Mouse (Mus musculus) monocyte, adult 2 months (primary cell): Measurements from ENCODE around the gene Cel.

ENCODE experiments used
- DNase-seq, 2 experiments: peaks; one replicate each; pipeline ENCODE4 v3.0.0; 2022; ENCODE audit warnings: low spot score in 2 of 2, low read depth in 1 of 2

The Cel gene

DNA sequence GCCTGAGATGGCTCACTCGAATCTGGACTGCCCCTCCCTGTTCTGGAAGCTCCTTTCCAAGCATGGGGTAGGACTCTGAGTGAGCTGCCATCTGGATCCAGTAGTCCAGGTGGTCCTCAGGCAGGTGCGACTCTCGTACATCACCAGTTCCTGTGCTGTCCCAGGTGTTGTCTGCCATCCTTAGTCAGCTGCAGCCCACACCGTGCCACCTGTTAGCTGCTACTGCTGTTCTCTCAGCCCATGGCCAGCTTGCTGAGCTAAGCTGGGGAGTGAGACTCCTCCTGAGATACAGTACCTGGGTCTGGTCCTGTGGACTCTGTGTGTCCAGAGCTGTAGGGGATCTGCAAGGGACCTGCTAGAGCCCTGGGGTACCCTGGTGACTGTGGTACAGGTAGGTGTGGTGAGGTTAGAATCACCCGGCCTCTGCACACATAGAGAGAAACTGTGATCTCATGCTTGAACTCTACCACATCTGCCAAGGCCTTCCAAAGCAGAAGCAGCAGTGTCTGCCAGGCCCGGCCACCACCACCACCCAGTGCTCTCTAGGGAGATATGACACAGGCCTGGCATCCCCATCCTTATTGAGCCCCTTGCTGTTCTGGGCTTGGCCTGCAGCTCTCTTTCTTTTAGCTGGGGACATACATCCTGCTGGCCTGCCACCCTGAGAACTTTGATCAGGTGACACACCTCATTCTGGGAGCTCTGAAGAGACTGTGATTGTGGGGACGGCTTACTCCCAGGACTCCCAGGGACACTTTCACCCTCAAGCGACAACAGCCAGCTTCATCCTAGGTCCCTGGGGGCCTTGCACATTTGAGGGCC, 25.0 kb downstream of the Cel start:
- DNase-seq = no peak

DNA sequence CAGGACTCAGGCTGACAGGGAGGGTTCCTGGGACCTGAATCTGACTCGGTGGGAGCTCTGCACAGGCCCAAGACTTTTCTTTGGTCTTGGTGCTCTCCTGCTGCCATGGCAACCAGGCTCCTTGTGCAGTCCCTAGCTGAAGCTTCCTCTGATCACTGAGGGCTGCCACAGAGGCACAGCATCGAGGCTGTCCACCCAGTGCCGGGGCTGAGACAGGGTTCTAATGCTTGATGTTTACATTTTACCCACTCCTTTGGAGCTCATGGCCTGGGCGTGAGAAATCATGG, 25.6 kb downstream of the Cel start:
- DNase-seq = no peak

DNA sequence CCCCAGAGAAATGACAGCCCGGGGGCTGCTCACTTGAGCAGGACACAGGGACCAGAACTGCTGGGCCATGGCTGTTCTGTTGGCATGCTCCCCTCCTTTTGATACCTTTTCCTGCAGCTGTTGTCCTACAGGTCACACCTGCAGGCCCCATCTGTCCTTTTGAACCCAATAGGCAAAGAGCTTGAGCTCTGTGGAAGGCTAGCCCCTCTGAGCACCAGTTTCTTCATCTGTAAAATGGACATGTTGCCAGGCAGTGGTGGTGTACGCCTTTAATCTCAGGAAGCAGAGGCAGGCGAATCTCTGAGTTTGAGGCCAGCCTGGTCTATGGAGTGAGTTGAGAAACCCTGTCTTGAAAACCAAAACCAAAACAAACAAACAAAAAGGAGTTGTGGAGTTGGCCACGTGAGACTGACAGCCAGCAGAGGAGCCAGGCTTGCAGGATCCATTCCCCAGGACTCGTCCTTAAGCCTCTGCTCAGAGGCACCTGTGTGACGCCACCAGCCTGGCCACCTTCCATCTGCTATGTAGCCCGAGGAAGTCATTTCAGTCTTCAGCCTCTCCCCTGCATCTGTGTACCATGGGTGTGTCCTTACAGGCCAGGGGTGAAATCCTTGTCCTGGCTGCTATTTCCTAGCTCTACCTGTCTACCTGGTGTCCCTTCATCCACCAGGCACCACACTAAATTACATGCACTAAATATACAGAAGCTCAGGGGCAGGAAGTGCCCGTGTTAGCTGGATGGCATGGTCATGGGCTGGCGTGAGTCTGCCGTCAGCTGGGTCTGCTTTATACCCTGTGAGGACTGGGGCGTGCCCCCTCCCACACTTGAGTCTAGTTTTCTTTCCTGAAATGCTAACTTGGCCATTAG, 26.2 kb downstream of the Cel start:
- DNase-seq = no peak

DNA sequence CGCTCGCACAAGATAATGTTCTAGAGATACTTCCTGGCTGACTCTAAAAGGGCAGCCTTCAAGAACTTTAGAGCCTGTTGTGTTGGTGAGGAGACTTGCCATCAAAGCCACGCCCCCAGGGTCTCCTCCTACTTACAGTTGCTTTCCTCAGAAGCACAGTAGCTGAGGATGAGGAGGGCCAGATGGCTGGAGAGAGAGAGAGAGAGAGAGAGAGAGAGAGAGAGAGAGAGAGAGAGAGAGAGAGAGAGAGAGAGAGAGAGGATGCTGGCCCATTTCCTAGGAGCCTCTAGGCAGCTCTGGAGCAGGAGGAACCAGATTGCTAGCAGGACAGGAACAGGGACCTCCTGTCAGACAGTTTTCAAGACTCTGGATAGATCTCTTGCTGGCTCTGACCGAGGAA, 27.0 kb downstream of the Cel start:
- DNase-seq = no peak

DNA sequence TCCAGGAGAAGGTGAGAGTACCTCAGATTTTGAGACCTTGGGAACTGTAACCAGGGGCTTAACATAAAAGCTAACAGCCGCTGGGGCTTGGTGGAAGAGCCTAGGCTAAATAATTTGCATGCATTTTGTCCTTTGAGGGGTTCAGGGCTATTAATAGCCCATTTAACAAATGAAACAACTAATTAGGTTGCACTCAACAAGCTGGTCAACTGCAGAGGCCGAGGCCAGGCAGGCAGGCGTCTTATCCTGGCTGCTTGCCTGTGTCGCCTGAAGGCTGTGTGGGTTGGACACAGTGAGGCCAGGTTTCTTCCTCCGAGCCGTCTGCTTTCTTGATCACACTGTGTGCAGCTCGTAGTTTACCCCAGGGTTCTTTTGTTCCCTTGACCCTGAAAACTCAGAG, 27.6 kb downstream of the Cel start:
- DNase-seq = no peak

DNA sequence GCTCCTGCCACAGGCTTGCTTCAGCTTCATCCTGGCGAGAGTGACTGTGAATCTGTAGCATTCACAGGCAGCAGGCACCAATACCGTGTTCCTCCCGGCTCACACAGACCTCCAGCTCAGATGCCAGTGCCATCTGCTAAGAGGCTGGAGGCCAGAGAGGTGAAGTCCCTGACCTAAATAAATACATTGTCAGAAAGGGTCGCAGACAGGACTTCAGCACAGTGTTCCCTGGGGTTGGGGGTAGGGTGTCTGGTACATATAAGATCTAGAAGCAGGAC, 28.0 kb downstream of the Cel start:
- no peak for DNase-seq

DNA sequence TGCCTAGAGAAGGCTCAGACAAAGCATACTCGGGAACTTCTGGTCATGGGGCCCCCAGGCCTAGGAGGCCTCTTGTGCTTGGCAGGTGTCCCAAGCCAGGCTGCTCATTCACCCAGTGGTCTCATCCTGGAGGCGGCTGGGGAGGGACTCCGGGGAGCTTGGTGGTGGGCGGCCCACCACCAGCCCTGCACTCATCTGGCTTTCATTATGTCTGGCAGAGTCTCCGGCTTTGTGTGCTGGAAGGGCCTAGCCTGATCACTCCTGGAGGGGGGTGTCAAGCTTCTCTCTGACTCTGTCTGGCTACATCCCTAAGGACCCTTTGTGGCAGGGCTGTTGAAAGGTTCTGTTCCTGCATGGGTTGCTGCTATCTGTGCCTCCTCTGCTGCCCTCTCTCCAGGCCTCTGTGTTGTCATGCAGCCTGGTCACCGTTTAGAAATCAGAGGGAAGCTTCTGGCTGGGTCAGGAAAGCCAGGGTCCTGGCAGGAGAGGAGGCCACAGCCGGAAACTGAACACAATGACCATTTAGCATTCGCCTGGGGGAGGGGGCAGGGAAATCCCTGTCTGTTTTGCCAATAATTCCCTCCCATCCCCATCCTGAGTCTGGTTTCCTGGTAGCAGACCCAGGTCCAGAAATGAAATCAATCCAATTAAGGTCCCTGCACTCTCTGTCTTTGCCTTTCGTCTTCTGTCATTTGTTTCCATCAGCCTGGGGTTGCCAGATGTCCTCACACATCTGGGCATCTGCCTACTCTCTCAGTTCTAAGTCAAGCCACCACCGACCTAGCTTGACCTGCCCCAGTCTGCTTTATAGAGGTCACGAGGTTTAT, 28.6 kb downstream of the Cel start:
- DNase-seq = no peak

DNA sequence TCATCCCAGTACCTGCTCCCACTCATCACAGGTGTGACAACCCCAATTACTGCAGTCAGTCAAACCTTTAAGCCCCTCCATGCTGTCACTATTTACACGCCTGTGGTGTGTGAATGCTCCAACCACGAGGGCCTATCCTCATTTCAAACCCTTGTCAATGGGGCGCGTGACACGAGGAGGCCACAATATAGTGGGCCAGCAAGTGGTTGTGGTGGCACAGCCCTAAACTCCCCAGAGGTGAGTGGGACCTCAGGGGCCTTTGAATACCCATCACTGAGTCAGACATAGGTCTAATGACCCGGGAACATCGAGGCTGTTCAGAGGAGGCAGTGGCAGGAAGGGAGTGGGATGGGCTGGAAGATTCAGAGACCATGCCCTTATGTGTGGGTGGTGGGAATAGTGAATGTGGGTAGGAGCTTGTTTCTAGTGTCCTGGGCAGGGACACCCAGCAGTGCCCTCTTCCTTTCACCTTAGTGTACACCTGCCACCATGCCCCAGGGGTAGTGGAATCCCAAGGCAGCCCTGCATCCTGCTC, 29.2 kb downstream of the Cel start:
- no peak for DNase-seq

DNA sequence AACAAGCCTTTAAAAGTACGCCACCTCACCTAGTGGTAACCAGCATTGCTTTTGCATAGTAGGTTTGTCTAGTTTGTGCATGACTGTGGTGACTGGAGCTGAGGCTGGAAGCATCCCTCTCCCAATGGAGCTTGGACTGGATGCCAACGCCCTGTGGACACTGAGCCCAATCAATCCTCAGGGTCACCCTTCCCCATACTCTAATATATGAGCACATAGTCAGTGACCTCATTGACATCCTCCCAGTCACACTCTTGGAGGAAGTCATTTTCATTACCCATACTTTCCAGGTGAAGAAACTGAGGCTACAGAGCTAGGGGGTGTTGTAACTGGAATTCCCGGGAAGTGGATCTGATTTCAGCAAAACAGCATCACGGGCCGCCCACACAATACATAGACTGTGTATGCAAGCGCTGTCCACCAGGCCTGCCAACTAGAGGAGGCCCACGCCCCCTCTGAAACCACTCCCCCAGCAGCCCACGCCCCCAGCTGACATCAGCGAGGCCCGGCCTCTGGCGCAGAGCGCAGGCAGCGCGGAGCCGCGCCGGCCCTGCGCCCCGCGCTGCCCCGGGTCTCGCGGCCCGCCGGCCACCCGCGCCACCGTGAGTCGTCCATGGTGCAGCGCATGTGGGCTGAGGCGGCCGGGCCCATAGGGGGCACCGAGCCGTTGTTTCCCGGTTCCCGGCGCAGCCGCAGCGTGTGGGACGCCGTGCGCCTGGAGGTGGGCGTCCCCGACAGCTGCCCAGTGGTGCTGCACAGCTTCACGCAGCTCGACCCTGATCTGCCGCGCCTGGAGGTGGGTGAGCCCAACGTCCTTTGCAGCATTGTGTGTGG, 30.0 kb downstream of the Cel start:
- DNase-seq = peak; percentile 64 to 81

DNA sequence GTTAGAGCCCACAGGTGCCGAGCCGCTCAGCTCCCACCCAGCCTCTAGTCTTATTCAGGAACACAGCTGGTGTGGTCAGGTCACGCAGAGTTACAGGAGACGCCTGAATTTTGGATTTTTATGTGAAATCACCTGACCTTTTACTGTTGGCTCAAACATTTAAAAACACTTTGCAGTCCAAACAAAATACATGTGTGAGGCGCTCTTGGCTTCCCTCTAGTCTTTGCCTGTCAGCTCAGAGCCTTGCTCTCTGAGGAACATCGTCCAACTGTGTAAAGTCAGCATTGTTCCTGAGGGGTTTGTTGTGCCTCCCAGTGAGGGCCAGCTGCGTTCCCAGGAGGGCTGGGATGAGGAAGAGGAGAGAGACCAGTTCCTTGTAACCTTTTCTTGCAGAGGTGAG, 32.9 kb downstream of the Cel start:
- no peak for DNase-seq

DNA sequence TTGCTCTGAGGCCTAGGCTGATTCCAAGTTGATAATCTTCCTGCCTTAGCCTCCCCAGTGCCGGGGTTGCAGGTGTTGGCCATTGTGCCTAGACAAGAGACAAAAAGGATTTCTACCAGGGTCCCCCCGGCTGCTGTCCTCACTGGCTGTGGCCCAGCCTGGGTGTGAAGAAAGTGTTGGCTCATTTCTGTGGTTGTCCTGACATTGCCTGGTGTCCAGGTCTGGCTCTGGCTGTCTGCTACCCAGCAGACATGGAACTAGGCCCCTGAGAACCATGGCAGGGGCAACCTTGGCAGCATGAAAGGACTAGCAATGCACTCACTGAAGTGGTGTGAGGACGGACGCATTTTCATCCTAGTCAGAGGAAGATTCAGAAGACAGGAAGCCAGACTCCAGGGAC, 33.3 kb downstream of the Cel start:
- no peak for DNase-seq

DNA sequence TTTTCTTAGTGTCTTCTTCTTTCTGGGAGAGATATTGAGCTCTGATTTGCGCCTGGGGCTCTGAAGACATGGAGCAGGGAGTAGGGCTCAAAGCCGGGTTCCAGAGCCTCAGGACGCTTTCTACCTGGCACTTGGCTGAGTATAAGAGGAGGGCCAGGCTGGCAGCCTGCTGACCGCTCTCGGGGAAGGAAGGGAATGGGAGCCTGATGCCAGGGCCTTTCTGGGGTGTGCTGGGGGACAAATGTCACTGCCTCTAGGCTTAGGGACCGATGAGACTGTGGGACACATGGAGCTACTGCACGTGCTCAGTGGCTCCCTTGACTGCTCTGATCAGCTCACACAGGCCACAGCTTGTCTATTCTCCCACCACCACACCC, 34.9 kb downstream of the Cel start:
- DNase-seq = no peak

DNA sequence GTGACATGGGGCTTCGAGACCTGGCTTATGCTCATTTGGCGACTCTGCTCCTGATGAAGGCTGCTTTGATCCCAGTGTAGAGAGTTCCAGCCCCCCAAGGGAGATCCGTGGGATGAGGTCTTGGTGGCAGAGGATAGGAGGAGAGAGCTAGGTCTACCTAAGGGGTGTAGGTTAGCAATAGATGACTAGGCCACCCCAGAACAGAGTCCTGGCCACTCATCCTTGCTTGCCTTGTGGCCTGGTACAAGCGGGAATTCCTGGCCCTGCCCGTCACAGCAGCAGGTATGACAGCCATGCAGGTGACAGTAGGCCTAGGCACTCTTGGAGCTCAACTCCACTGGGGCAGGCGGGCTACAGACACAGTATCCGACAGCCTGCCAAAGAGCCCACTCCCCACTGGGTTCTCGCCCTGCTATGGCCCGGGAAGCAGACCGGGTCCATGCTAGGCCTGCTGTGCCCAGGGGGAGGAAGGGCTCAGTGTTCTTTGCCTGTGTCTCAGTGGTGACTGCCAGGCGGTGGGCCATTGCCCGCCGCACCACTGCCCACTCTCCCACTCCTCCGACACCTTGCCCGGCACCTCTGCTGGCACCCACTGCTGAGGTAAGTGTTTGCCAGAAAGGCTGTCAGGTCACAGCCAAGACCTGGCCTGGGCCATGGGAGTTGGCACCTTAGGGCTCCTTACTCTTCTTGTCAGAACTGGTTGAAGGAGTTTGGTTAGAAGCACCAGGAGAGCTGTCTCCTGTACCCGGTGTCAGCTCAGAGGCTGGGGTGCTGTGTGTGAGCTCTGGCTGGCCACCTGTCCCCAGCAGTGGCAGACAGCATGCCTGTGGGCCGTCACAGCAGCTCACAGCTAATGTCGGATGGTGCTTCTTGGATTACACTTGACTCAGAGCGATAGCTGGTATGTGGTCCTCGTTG, 35.5 kb downstream of the Cel start:
- DNase-seq = no peak

DNA sequence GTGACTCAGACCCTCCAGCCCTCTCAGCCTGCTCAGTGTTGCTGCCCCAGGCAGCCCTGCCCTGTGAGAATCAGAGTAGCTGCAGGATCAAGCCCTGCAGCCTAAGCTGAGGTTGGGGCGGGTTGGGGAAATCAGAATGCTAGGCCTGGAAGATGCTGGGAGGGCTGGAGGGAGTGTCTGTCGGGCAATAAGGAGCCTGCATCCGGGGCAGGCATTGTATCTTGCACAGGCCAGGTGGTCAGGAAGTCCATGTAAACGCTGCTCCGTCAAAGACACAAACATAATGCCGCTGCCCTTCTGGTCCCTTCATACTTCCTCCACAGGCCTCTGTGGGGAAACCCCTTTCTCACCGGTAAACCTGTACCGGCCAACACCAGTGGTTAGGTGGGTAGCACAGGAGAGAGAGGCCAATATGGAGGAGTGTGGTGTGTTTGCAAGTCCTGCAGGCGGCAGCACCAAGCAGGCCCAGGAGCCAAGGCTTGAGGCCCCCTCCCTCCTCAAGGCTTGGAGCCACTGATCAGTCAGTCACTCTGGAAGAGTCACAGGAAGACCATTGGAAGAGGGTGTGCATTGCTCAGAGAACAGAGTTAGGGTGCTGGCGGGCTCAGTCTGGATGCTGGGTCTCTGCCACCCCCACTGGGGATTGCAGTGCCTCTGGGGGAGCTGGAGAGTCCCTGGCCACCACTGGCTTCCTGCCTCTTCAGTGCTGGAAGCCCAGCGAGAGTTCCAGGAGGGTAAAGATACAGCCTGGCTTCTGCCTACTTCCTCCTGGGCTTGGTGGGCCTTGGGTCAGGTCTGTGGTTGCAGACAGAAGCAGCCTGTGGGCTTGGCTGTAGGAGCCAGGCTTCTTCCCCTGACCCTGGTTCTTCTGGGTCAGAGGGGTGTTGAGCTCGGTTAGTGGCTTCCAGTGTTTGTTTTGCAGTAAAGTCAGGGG, 37.0 kb downstream of the Cel start:
- no peak for DNase-seq

DNA sequence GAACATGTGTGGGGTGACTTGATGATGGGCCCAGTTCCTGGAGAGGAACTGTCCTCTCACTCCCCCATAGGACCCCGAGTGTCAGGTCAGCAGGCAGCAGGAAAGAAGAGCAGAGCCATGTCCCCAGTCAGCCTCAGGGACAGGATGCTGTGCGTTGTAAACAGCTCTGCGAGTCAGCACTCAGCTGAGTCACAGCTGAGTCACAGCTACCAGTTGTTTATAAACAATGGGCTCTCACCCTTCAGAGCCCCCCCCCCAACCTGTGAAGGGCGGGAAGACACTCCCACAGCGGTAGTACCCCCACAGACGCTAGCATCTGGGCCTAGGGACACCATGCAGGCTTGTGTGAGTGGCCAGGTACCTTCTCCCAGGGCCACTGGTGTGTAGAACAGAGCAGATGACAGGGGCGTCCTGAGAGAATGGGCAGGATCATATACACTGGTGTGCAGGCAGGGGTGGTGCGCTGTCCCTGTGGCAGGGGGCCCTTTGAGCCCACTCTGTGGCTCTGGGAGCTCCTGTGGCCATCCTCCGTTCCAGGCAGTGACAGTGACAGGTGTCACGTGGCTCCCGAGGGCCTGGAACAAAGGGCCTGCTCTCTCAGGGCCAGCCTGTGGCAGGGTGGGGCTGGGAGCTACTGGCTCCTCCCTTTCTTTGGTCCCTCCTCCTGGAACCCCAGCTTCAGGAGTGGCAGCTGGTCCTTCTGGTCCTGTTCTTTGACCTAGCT, 37.8 kb downstream of the Cel start:
- no peak for DNase-seq

DNA sequence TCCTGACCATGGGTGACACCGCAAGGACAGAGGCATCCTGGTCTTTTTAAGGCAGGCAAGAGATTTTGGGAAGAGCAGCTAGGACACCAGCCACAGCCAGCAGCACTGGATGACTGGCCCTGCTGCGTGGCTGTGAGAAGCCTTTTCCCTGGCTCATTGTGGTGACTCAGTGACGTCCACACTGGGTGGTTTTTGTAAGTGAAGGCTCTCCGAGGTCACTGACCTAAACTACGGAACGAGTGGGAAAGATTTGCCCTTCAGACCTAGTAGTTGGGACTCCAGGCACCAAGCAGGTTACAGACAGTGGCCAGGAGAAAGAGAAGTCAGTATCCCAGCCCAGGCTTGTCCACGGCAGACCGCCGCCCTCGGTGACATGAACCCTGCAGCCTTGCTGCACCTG, 38.8 kb downstream of the Cel start:
- DNase-seq = no peak

DNA sequence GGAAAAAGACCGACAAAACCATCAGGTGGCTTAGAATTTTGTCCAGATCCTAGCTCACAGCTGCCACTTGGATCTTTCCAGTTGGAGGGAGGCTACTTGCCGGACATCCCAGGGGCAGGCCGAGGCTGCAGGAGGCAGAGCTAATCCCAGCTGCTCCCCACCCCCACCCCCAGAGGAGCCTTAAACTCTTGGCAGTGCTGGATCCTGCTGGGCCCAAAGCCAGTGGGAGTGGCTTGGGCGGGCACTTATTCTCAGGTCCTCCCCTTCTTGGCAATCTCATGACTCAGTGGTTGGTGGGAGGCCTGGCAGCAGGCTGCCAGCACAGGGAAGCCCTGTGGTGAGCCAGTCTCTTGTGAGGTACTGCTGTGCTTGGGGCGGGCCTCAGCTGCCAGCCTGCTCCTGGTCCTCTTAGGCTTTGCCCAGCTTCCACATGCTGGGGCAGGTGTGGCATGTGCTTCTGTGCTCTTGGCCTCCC, 39.5 kb downstream of the Cel start:
- no peak for DNase-seq

DNA sequence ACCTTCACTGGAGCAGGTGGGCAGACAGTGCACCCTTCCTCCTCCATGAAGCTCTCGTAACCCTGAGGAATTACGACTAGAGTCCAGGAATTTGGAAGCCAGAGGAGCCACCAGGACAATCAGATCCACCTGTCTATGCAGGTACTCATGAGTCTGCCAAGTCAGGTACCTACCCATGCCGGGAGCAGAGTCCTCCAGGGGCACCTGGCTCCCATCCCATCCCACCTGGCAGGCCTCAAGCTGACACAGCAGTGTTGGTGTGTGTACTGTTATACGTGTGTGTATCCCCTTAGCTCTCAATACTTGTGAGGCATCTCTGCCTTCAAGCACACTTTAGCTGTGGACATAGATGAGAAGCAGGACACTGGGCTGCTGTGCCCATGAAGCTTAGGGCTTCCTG, 41.0 kb downstream of the Cel start:
- no peak for DNase-seq
